Mouse (Mus musculus): ENCODE measurements around the gene Vmn2r93.

Gene Vmn2r93

DNA sequence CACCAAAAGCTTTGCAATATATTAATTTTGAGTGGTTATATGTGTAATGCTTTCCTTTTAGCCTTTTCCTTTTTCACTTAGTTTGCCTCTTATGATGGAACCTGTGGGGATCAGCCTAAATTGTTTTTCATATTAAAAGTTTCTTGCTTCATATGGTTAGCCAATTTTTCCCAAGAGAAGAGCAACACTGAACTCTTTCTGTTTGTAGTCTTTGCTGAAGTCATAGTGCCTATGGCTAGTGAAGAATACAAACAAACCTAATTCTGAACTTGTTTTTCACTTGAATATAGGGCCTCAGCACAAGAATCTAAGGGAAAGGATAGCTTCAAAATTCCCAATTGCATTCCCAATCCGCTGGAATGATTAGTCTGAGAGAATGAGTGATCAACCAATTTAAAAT is at the start of gene Vmn2r93:
TSS of gene Vmn2r93 (plus strand) at position 301 of the 400 bp plus-strand sequence.
- DNase-seq (ENCODE audit: low spot score), result no peak

DNA sequence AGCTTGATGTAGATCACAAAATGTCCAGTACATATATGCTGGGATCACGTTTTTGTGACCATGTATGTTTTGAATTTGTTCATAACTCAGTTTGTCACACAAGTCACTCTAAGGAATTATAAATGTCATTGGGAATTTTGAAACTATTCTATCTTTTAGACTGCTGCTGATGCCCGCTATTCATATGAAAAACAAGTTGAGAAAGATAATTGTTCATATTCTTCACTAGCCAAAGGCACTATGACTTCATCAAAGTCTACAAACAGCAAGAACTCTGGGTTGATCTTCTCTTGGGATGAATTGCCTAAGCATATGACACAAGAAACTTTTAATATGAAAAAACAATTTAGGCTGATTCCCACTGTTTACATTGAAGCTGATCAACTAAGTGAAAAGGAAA is 20.2 kb upstream of the Vmn2r93 start, which contains the start of gene Vmn2r94:
TSS of gene Vmn2r94 (minus strand) at position 101 of the 400 bp plus-strand sequence.
- DNase-seq (ENCODE audit: low spot score), result no peak

DNA sequence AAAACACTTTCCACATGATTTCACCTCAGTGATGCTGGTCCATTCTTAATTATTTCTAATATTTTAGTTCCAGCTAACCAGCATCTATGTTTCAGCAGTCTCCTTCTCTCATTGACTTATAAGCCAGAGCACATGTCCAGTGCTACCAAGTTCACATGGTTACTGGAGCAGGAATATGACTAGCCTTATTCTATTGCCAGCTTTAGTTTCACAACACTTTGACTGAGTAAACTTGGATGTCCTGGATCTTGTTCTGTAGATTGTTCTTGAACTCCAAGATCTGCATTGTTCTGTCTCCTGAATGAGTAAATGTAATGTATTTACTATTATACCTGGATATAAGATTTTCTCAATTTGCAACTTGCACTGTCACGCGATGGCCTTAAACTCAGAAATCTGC is 25.1 kb downstream of the Vmn2r93 start:
- DNase-seq (ENCODE audit: low spot score), result no peak

GRCm38 (mm10) chr17:18360007-18360406 is 62.1 kb downstream of the Vmn2r93 start:
- no peak for DNase-seq (ENCODE audit: low spot score)

GRCm38 (mm10) chr17:18360602-18361001 is 62.7 kb downstream of the Vmn2r93 start:
- no peak for DNase-seq (ENCODE audit: low spot score)

All from yolk sac, embryonic 10.5 days (tissue).